Mouse (Mus musculus): Measurements from ENCODE around the gene Ovca2. TPM values are rescaled to one million over a fixed set of nuclear protein-coding genes. Genes with fewer than 3 reads are reported as not detected.

Ovca2 gene
- polyA plus RNA-seq, 1 experiment from 2014 or later, result 24.6 TPM

- no peaks in the 10 kb centered on the region for H3K36me3 ChIP-seq (ENCODE audit: control insufficient read depth, insufficient read depth, low read length)
- DNase-seq (ENCODE audit: low spot score) (no peak), ATAC-seq (no peak)
- H3K9ac ChIP-seq (ENCODE audit: low read length), result no peak overlapping the region
- no peak overlapping the region for H3K4me2 ChIP-seq (ENCODE audit: low read length)
- 92% methylated on average over 12 of the region's 12 CpGs for WGBS
- H3K4me1 ChIP-seq (ENCODE audit: control insufficient read depth, insufficient read depth, low read length), result no peaks in the 10 kb centered on the region
- H3K27ac ChIP-seq (ENCODE audit: low read depth, low read length), result no peak overlapping the region
- peaks cover 13% of the 10 kb centered on the region for H3K27me3 ChIP-seq (replicated peaks; ENCODE audit: control insufficient read depth, insufficient read depth, low read length)
- no peak overlapping the region for H3K4me3 ChIP-seq (ENCODE audit: low read depth, low read length)
- H3K9me3 ChIP-seq (replicated peaks; ENCODE audit: control insufficient read depth, low read length), result no peaks in the 10 kb centered on the region
These were observed 22.3 kb upstream of the Ovca2 start for GRCm38 (mm10) chr11:75200935-75201334.

- 89% methylated on average over 5 of the region's 5 CpGs for WGBS
- no peak overlapping the region for H3K4me2 ChIP-seq (ENCODE audit: low read length)
- peaks cover 3% of the 10 kb centered on the region for H3K4me1 ChIP-seq (ENCODE audit: control insufficient read depth, insufficient read depth, low read length)
- H3K9me3 ChIP-seq (replicated peaks; ENCODE audit: control insufficient read depth, low read length), result no peaks in the 10 kb centered on the region
- no peak overlapping the region for H3K27ac ChIP-seq (ENCODE audit: low read depth, low read length)
- no peak for ATAC-seq
- no peak for DNase-seq (ENCODE audit: low spot score)
- H3K9ac ChIP-seq (ENCODE audit: low read length), result no peak overlapping the region
- H3K27me3 ChIP-seq (replicated peaks; ENCODE audit: control insufficient read depth, insufficient read depth, low read length), result peaks cover 23% of the 10 kb centered on the region
- no peak overlapping the region for H3K4me3 ChIP-seq (ENCODE audit: low read depth, low read length)
- no peaks in the 10 kb centered on the region for H3K36me3 ChIP-seq (ENCODE audit: control insufficient read depth, insufficient read depth, low read length)
These were observed 21.3 kb upstream of the Ovca2 start for GRCm38 (mm10) chr11:75199951-75200350.

GRCm38 (mm10) chr11:75198792-75199191, 20.2 kb upstream of the Ovca2 start:
- H3K36me3 ChIP-seq (ENCODE audit: control insufficient read depth, insufficient read depth, low read length), result no peaks in the 10 kb centered on the region
- no peak for ATAC-seq
- no peak overlapping the region for H3K4me2 ChIP-seq (ENCODE audit: low read length)
- H3K27ac ChIP-seq (ENCODE audit: low read depth, low read length), result no peak overlapping the region
- 71% methylated on average over 4 of the region's 4 CpGs for WGBS
- H3K9ac ChIP-seq (ENCODE audit: low read length), result no peak overlapping the region
- no peaks in the 10 kb centered on the region for H3K9me3 ChIP-seq (replicated peaks; ENCODE audit: control insufficient read depth, low read length)
- H3K4me3 ChIP-seq (ENCODE audit: low read depth, low read length), result no peak overlapping the region
- peaks cover 34% of the 10 kb centered on the region for H3K27me3 ChIP-seq (replicated peaks; ENCODE audit: control insufficient read depth, insufficient read depth, low read length)
- H3K4me1 ChIP-seq (ENCODE audit: control insufficient read depth, insufficient read depth, low read length), result peaks cover 9% of the 10 kb centered on the region
- DNase-seq (ENCODE audit: low spot score), result no peak

- Histone ChIP-seq H3K9me3 (replicated peaks; ENCODE audit: control insufficient read depth, low read length) (no peaks in the 10 kb centered on the region), H3K4me2 (ENCODE audit: low read length) (no peak overlapping the region), H3K4me3 (ENCODE audit: low read depth, low read length) (no peak overlapping the region), H3K27me3 (replicated peaks; ENCODE audit: control insufficient read depth, insufficient read depth, low read length) (peaks cover 42% of the 10 kb centered on the region), H3K9ac (ENCODE audit: low read length) (no peak overlapping the region), H3K4me1 (ENCODE audit: control insufficient read depth, insufficient read depth, low read length) (peaks cover 14% of the 10 kb centered on the region), H3K36me3 (ENCODE audit: control insufficient read depth, insufficient read depth, low read length) (no peaks in the 10 kb centered on the region), H3K27ac (ENCODE audit: low read depth, low read length) (no peak overlapping the region)
- ATAC-seq (no peak), DNase-seq (ENCODE audit: low spot score) (no peak)
- 40% methylated on average over 7 of the region's 7 CpGs for WGBS
These were observed 19.3 kb upstream of the Ovca2 start for GRCm38 (mm10) chr11:75197956-75198355.

GRCm38 (mm10) chr11:75196131-75196530, 17.5 kb upstream of the Ovca2 start:
- Histone ChIP-seq H3K27ac (ENCODE audit: low read depth, low read length) (no peak overlapping the region), H3K4me1 (ENCODE audit: control insufficient read depth, insufficient read depth, low read length) (peaks cover 19% of the 10 kb centered on the region), H3K4me3 (ENCODE audit: low read depth, low read length) (no peak overlapping the region), H3K27me3 (replicated peaks; ENCODE audit: control insufficient read depth, insufficient read depth, low read length) (peaks cover 59% of the 10 kb centered on the region), H3K4me2 (ENCODE audit: low read length) (no peak overlapping the region), H3K9ac (ENCODE audit: low read length) (no peak overlapping the region), H3K9me3 (replicated peaks; ENCODE audit: control insufficient read depth, low read length) (no peaks in the 10 kb centered on the region), H3K36me3 (ENCODE audit: control insufficient read depth, insufficient read depth, low read length) (no peaks in the 10 kb centered on the region)
- DNase-seq (ENCODE audit: low spot score), result no peak
- 38% methylated on average over 6 of the region's 6 CpGs for WGBS
- no peak for ATAC-seq

GRCm38 (mm10) chr11:75194850-75195461, 16.3 kb upstream of the Ovca2 start:
- peak overlapping the region; percentile 67 for H3K4me2 ChIP-seq (ENCODE audit: low read length)
- H3K4me3 ChIP-seq (ENCODE audit: low read depth, low read length), result peak overlapping the region; percentile 44
- WGBS, result under 1% methylated on average over 30 of the region's 39 CpGs
- H3K36me3 ChIP-seq (ENCODE audit: control insufficient read depth, insufficient read depth, low read length), result no peaks in the 10 kb centered on the region
- peaks cover 59% of the 10 kb centered on the region for H3K27me3 ChIP-seq (replicated peaks; ENCODE audit: control insufficient read depth, insufficient read depth, low read length)
- H3K27ac ChIP-seq (ENCODE audit: low read depth, low read length), result peak overlapping the region; percentile 9; the same call in 1 of the 2 replicates
- DNase-seq (ENCODE audit: low spot score), result peak; percentile 73
- peak overlapping the region; percentile 59 for H3K9ac ChIP-seq (ENCODE audit: low read length)
- H3K4me1 ChIP-seq (ENCODE audit: control insufficient read depth, insufficient read depth, low read length), result peaks cover 22% of the 10 kb centered on the region
- H3K9me3 ChIP-seq (replicated peaks; ENCODE audit: control insufficient read depth, low read length), result no peaks in the 10 kb centered on the region
- ATAC-seq, result no peak

GRCm38 (mm10) chr11:75194121-75194849, 15.7 kb upstream of the Ovca2 start:
- peaks cover 59% of the 10 kb centered on the region for H3K27me3 ChIP-seq (replicated peaks; ENCODE audit: control insufficient read depth, insufficient read depth, low read length)
- H3K9ac ChIP-seq (ENCODE audit: low read length), result peak overlapping the region; percentile 59
- DNase-seq (ENCODE audit: low spot score), result no peak
- H3K4me3 ChIP-seq (ENCODE audit: low read depth, low read length), result peak overlapping the region; percentile 44
- H3K9me3 ChIP-seq (replicated peaks; ENCODE audit: control insufficient read depth, low read length), result no peaks in the 10 kb centered on the region
- H3K36me3 ChIP-seq (ENCODE audit: control insufficient read depth, insufficient read depth, low read length), result no peaks in the 10 kb centered on the region
- peak overlapping the region; percentile 67 for H3K4me2 ChIP-seq (ENCODE audit: low read length)
- 0 out of 2 replicates have a peak overlapping the region, but pooled peaks have one; percentile 14 for H3K27ac ChIP-seq (ENCODE audit: low read depth, low read length)
- 0% methylated on average over 52 of the region's 52 CpGs for WGBS
- ATAC-seq, result no peak
- H3K4me1 ChIP-seq (ENCODE audit: control insufficient read depth, insufficient read depth, low read length), result peaks cover 26% of the 10 kb centered on the region

GRCm38 (mm10) chr11:75193256-75194071, 14.8 kb upstream of the Ovca2 start, which contains the start of gene Rtn4rl1:
TSS of gene Rtn4rl1 (plus strand) at chr11:75193783.
- Histone ChIP-seq H3K27ac (ENCODE audit: low read depth, low read length) (0 out of 2 replicates have a peak within 1 kb of the TSS, but pooled peaks have one; percentile 14), H3K4me2 (ENCODE audit: low read length) (peak within 1 kb of the TSS; percentile 67), H3K9ac (ENCODE audit: low read length) (peak within 1 kb of the TSS; percentile 59), H3K9me3 (replicated peaks; ENCODE audit: control insufficient read depth, low read length) (no peaks in the 10 kb centered on the region), H3K4me1 (ENCODE audit: control insufficient read depth, insufficient read depth, low read length) (peaks cover 26% of the 10 kb centered on the region), H3K36me3 (ENCODE audit: control insufficient read depth, insufficient read depth, low read length) (no peaks in the 10 kb centered on the region), H3K4me3 (ENCODE audit: low read depth, low read length) (peak within 1 kb of the TSS; percentile 44), H3K27me3 (replicated peaks; ENCODE audit: control insufficient read depth, insufficient read depth, low read length) (peaks cover 59% of the 10 kb centered on the region)
- no peak for ATAC-seq
- under 1% methylated on average over 70 of the region's 84 CpGs for WGBS
- peak; percentile 59 for DNase-seq (ENCODE audit: low spot score)

Measured in forebrain, embryonic 14.5 days (tissue).